Mouse (Mus musculus) embryo, embryonic 10.5 days (tissue): ENCODE measurements around the gene Apoh.

ENCODE experiments used
- DNase-seq: peaks from one replicate; pipeline ENCODE4 v3.0.0-alpha.2; 2015; ENCODE audit warnings: low spot score

Gene Apoh

GRCm38 (mm10) chr11:108342781-108343768, at the start of gene Apoh:
Gene Apoh (plus strand): TSS chr11:108343354.
- peak; percentile 58 for DNase-seq

DNA sequence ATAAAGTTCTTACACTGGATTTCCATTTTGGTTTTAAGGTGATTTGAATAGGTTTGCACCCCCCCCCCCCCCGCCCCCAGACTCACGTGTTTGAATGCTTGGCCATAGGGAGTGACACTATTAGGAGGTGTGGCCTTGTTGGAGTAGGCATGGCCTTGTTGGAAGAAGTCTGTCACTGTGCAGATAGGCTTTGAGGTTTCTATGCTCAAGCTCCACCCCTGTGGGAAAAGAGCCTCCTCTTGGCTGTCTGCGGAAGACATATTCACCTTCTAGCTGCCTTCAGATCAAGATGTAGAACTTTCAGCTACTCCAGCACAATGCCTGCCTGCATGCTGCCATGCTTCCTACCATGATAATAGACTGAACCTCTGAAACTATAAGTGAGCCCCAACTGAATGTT, 49.3 kb upstream of the Apoh start:
- DNase-seq = no peak

DNA sequence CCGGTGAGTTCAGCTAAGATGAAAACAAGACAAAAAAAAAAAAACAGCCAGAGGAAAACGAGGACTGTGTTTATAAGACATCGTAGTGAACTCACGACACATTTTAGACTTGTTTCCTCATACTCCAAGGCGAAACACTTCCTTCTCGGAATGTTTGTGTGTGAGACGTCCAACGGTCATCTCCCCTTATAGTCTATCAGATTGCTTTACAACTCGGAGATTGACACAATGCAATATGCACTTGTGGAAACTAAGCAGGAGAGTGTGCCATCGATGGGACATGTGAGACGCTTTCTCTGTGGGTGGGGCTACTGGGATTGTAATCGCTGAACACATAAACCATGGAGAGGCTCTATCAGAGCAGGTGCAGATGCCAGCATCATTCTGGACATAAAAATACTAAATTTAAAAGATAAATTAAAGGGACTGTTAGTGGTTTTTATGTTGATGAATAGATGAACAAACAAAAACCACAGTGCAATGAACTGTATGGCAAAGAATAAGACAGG, 48.8 kb upstream of the Apoh start:
- DNase-seq = no peak

DNA sequence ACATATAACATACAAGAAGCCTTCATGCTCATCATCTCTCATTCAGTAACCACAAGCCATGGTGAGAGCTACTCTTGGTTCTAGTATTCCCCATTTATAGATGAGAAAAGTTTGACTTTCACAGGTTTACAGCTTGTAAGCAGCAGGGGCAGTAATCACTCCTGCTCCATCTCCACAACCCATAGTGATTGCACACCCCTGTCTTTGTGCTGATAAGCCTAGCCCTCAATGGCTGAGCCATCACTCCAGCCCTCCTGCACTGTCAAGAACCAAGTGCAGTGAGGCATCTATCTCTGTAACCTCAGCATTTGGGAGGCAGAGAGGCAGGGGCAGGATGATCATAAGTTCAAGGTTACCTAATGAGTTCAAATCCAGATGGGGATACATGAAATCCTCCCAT, 47.8 kb upstream of the Apoh start:
- DNase-seq = no peak

DNA sequence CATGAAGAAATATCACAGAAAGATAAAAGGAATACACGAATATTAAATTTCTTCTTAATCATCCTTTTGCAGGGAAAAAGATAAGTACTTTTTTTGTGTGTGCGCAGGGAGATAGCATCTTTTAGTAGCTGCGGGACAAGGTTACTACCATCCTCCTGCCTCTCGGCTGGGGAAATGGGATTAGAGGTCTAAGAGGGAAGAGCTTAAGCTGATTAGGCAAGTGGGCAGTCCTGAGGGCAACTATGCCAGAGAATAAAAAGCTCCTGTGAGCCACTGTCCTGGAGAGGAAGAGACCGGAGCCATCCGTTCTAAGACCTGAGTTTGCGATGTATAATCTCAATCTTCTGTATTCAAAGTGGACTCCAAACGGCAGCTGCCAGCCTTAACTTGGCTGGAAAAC, 45.2 kb upstream of the Apoh start:
- DNase-seq = no peak

DNA sequence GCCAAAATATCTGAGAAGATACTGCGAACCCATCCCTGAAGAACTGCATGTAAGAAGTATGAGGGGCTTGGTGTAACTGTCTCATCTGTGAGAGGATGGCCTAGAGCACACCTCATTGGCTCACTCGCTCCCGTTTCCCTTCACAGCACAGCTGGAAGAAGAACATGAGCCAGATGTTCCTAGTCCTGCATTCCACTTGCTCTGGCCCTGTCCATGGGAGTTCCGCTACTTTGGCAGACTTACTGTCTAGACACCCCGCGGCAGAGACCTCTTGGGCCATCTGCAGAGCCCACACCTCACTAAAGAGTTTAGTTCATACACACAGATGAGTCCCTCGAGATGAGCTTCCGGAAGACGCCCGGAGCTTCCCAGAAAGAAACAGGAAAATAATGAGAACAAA, 43.2 kb upstream of the Apoh start:
- no peak for DNase-seq

- no peak for DNase-seq
Measured at GRCm38 (mm10) chr11:108300443-108300842, 42.7 kb upstream of the Apoh start.

DNA sequence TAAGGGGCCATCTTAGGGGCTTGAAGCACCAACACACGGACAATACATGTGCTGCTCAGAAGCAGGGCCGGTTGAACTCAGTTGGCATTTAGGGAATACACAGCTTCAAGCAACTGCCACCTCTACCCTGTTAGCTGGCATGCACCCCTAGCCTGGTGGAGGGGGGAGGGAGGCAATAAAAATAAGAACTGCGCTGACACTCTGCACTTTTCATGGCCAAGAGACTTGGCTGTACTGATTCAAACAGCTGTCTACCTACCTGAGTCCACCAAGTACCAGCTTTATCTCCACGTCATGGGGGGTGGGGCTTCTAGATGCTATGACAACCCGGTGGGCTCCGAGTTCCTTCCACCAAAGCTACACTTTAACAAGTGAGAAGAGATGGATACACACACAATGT, 42.1 kb upstream of the Apoh start:
- no peak for DNase-seq

GRCm38 (mm10) chr11:108301796-108302490, 41.2 kb upstream of the Apoh start:
- no peak for DNase-seq

- DNase-seq = no peak
Measured at GRCm38 (mm10) chr11:108303787-108304186, 39.4 kb upstream of the Apoh start.

DNA sequence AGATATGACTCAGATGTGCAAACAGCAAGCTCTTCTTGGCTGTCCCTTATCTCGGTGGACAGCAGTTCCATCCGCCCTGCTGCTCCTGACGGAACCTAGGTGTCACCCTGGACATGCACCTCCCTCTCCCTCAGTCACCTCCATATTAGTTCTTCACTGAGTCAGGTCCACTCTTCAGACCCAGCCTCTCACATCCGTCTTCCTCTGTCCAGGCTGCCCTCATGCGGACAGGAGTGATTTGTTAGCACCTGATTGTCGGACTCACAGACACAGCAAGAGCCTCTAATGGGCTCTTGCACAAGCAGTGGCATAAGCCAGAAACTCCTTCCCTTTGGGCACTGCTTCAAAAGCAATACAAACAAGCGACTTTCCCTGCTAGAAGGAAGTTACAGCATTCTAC, 35.9 kb upstream of the Apoh start:
- no peak for DNase-seq

DNA sequence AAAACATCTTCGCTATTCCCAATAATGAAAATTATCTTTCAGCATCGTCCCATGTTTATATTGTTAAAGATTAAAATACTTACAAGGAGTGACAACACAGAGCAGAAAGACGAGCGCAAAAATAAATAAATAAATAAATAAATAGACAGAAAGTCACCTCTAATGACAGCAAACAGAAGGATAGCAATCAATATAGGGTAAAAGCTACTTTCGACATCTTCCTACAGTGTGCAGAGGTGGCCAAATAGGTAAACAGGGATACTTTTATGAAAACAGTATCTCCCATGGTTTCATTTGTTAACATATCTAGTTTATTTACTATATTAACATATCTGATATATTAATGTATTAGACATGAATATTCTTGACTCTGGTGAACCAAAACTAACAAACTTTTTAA, 34.9 kb upstream of the Apoh start:
- no peak for DNase-seq

DNA sequence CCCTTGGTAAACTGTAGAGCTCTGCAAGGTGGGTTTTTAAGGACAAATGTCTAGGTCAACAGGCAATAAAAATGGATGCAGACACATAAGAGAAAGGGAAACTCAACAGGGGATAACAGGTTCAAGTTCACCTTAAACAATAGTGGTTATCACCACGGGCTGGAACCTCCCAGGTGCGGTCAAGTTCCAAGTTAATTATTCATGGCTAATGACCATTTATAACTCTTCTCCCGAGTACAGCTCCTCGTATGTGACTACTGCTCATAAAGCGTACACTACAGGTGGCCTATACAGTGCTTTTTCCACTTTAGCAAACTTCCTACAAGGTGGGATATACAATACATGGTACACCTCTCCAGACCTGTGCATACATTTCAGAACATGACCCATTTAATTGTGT, 33.4 kb upstream of the Apoh start:
- no peak for DNase-seq

DNA sequence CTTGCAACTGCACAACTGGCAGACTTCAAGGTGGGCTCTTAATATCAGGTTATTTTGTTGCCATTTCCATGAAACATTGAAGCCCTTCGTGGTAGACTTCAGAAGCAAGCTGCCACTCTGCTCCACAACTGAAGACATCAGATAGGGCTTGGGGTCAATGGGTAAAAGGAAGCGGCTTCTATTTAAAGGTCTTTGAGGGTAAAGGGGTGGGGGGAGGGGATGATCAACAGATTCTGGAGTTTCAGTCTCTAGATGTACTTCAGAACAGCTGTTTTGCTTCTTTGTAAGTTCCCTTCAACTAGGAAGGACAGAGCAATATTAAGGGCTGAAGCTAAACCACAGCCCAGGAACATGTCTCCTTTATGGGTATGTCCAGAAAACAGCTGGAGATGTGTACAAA, 31.2 kb upstream of the Apoh start:
- DNase-seq = no peak

DNA sequence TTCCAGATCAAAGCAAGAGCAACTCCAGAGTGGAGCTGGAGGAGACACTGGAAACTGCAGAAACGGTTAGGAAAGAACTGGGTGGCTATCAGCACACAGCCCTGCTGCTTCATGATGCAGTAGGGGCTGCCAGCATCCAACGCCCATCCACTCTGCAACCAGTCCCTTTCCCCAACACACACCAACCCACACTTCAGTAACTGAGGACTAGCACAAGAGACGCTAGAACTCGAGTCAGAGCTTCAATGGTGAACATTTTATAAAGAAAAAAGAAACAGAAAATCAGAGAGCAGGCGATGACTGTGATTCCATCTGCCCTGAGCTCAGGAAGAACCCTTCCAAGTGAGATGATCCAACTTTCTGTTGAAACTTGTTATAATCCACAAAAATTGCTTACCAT, 30.6 kb upstream of the Apoh start:
- DNase-seq = no peak

DNA sequence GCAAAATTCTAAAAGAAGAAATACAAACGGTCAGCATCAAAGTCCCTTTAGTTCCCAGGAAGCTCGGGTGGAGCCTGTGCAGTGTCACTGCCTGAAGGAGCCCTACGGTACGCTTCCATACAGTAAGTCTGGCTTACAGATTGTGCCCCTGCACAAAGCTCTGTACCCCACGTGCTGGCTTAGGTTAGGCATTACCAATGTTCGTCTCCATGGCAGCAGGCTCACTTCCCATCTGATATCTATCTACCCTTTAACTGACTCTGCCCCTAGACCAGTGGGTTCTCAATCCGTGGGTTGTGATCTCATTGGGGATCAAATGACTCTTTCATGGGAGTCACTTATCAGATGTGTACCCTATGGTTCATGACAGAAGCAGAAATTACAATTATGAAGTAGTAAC, 27.4 kb upstream of the Apoh start:
- DNase-seq = no peak

GRCm38 (mm10) chr11:108317878-108318277, 25.3 kb upstream of the Apoh start:
- no peak for DNase-seq

GRCm38 (mm10) chr11:108319162-108319561, 24.0 kb upstream of the Apoh start:
- no peak for DNase-seq

DNA sequence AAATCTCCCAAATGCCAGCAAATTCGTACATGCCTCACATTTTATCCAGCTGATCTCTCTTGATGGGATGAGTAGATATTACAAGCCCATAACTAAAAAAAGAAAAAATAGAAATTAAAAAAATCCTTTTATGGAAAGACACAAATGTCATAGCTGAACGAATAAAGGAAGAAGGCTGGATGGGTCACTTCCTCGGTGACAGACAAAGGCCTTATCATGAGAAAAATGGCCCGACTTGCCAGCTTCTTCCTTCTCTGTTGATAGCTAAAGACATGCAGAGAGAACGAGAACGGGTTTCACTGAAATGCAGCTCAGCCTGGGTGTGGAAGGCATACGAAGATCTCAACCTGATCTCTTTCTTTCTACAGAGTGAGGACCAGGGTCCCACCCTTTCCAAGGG, 22.6 kb upstream of the Apoh start:
- no peak for DNase-seq

GRCm38 (mm10) chr11:108322156-108322555, 21.0 kb upstream of the Apoh start:
- DNase-seq = no peak

- no peak for DNase-seq
Measured at GRCm38 (mm10) chr11:108325943-108326342, 17.2 kb upstream of the Apoh start.

- DNase-seq = no peak
Measured at GRCm38 (mm10) chr11:108330818-108331217, 12.3 kb upstream of the Apoh start.

DNA sequence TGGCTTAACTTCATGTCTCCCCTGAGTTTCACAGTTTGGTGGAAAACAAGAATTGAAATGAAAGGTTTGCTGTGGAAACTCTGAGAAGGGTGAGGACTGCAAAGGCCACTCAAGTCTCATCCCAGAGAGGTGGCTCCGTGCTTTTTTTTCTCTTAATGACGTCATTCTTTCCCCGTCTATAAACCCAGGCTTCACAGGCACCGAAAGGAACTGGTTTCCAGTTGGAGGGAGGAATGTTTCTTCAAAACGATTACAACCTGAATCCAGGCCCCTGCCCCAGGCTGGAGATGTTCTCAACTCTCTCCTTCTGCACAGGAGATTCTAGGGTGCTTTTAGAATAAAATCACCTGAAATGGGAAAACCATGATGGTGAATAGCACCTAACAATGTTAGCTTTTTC, 10.1 kb upstream of the Apoh start:
- no peak for DNase-seq
